Mouse (Mus musculus) E14TG2a.4 (cell line): ENCODE results near the gene Casp8ap2.

Experiments
- CTCF ChIP-seq: conservative IDR thresholded peaks from 2 replicates; pipeline ENCODE4 v1.5.1; 2014; ENCODE audit warnings: low read length
- POU5F1 ChIP-seq: IDR thresholded peaks from 2 replicates; pipeline ENCODE4 v1.6.1; 2014; ENCODE audit warnings: low read length, borderline replicate concordance

GRCm38 (mm10) chr4:32569054-32569453 is 46.2 kb upstream of the Casp8ap2 start:
- TF ChIP-seq CTCF: no peak
- TF ChIP-seq POU5F1: no peak
